Mouse (Mus musculus) urinary bladder, adult 18-20 months (tissue): ENCODE data around the gene Agap2.

Experiments
- DNase-seq, 2 experiments: peaks; one replicate each; pipeline ENCODE4 v3.0.0; 2022; ENCODE audit warnings: low spot score in 2 of 2, mixed read lengths in 2 of 2

The Agap2 gene

GRCm38 (mm10) chr10:127075080-127075479 is at the start of gene Agap2:
Gene Agap2 (plus strand): TSS chr10:127075284.
- DNase-seq: no peak

GRCm38 (mm10) chr10:127030336-127031296 is 44.5 kb upstream of the Agap2 start, which contains the start of gene Tsfm:
Gene Tsfm (minus strand): TSS chr10:127030840.
- DNase-seq: peak; percentile 88 to 95

- DNase-seq: no peak
These were observed 41.8 kb upstream of the Agap2 start for GRCm38 (mm10) chr10:127033301-127033741.

- DNase-seq: no peak
These were observed 38.8 kb upstream of the Agap2 start for GRCm38 (mm10) chr10:127036273-127036672.

GRCm38 (mm10) chr10:127037641-127038040 is 37.4 kb upstream of the Agap2 start:
- DNase-seq: no peak

GRCm38 (mm10) chr10:127040569-127041214 is 34.4 kb upstream of the Agap2 start:
- DNase-seq: no peak

- no peak for DNase-seq
These were observed 33.8 kb upstream of the Agap2 start, which contains the start of the genes Mettl1 and Eef1akmt3 for GRCm38 (mm10) chr10:127041274-127041766. Gene Mettl1 (plus strand): TSS chr10:127041414. Gene Eef1akmt3 (minus strand): TSS chr10:127041513.

GRCm38 (mm10) chr10:127041774-127042338 is 33.2 kb upstream of the Agap2 start:
- peak; percentile 77 to 93 for DNase-seq

- DNase-seq: no peak
These were observed 32.5 kb upstream of the Agap2 start for GRCm38 (mm10) chr10:127042468-127043115.

- DNase-seq: no peak
These were observed 31.9 kb upstream of the Agap2 start for GRCm38 (mm10) chr10:127043187-127043586.

- no peak for DNase-seq
These were observed 27.1 kb upstream of the Agap2 start, which contains the start of gene Cyp27b1 for GRCm38 (mm10) chr10:127047954-127048353. Gene Cyp27b1 (plus strand): TSS chr10:127048250.

- DNase-seq: peak in 1 of 2 experiments; percentile 26
These were observed 26.3 kb upstream of the Agap2 start for GRCm38 (mm10) chr10:127048608-127049394.

- peak in 1 of 2 experiments; percentile 18 for DNase-seq
These were observed 25.5 kb upstream of the Agap2 start for GRCm38 (mm10) chr10:127049395-127050118.

- no peak for DNase-seq
These were observed 25.0 kb upstream of the Agap2 start for GRCm38 (mm10) chr10:127050119-127050474.

- no peak for DNase-seq
These were observed 20.4 kb upstream of the Agap2 start for GRCm38 (mm10) chr10:127054646-127055045.

- DNase-seq: no peak
These were observed 19.7 kb upstream of the Agap2 start for GRCm38 (mm10) chr10:127055406-127055805.

- DNase-seq: no peak
These were observed 18.6 kb upstream of the Agap2 start for GRCm38 (mm10) chr10:127056490-127056889.

- DNase-seq: peak in 1 of 2 experiments; percentile 56
These were observed 16.9 kb upstream of the Agap2 start for GRCm38 (mm10) chr10:127058161-127058560.

- DNase-seq: no peak
These were observed 16.4 kb upstream of the Agap2 start for GRCm38 (mm10) chr10:127058708-127059107.
